Mouse (Mus musculus) hindlimb bud, embryonic 11.5 days (tissue): ENCODE results near the gene Vmn1r170.
"Not testable (repeated sequence)": the region's sequence is repeated elsewhere in the genome, so short reads cannot be mapped to it uniquely, and the experiment has no call there.

Source experiments
- DNase-seq: peaks from one replicate; pipeline ENCODE4 v3.0.0-alpha.2; 2012; ENCODE audit warnings: low read depth, low spot score; ENCODE audit errors: extremely low spot score

Gene Vmn1r170

GRCm38 (mm10) chr7:23605875-23606274 is at the start of gene Vmn1r170:
TSS of gene Vmn1r170 (plus strand) at chr7:23606175.
- DNase-seq: not testable (repeated sequence)

- DNase-seq: not testable (repeated sequence)
Observed at GRCm38 (mm10) chr7:23575226-23575625, 30.7 kb upstream of the Vmn1r170 start, which contains the start of gene Vmn1r169. TSS of gene Vmn1r169 (plus strand) at chr7:23575526.

GRCm38 (mm10) chr7:23630422-23630821 is 24.4 kb downstream of the Vmn1r170 start, which contains the start of gene Vmn1r171:
TSS of gene Vmn1r171 (plus strand) at chr7:23630722.
- DNase-seq: no peak
